Mouse (Mus musculus) ES-Bruce4 (cell line): ENCODE results near the gene Vmn2r96.
"Not testable (repeated sequence)": the region's sequence is repeated elsewhere in the genome, so short reads cannot be mapped to it uniquely, and the experiment has no call there.

Experiments used
- CTCF ChIP-seq: IDR thresholded peaks from one replicate; pipeline ENCODE4 v1.8.1; 2011; ENCODE audit warnings: low read depth, low read length
- POLR2A ChIP-seq: IDR thresholded peaks from one replicate; pipeline ENCODE4 v1.8.1; 2011; ENCODE audit warnings: low read length; ENCODE audit not compliant: insufficient read depth

DNA sequence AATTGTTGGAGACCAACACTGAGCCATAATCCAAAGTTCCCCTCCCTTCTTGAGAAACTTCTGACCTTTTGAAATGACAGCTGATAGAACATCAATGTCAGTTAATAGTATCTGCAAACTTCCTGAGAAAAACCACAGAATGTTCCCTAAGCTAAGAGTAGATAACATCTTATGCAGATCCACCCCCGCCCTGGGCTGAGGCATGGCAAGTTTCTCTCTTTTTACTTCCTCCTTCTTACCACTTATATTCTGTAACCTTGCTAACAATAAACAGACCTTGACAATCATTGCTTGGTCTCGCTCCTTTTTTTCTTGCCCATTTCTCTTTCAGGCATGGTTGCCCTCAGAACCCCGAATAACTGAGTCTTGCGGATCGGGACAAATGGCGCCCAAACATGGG is 42.2 kb downstream of the Vmn2r96 start:
- TF ChIP-seq CTCF, POLR2A: not testable (repeated sequence)
